ENCODE assay signal across 9 mouse cellular contexts in genomic region chr7:97386806-97387370, GRCm38 (mm10). TPM values are rescaled to one million over a fixed set of nuclear protein-coding genes. Genes with fewer than 3 reads are reported as not detected.
A peak's percentile ranks its signal among the peaks of the same experiment; 100 is the strongest.
DNase-seq lines count a peak whose midpoint lies in the region; TF ChIP-seq lines count a peak whose summit lies in the region.
"Had no signal": no experiment of that assay in that cellular context is flagged by ENCODE, and none has a peak within 500 bp of the region (broad histone marks: within the 10 kb centered on the region; RNA-seq: fewer than 3 reads in every experiment).

No protein-coding gene starts in this region.

- H3K4me3 ChIP-seq in gastrocnemius, adult 2 months = no peak overlapping the region
- H3K4me3 ChIP-seq: lung, embryonic 15.5 days had no signal

- no peak for TF ChIP-seq CTCF in gastrocnemius, adult 2 months (IDR thresholded peaks at IDR 0.05)

- peak overlapping the region; percentile 76 for H3K27ac ChIP-seq in gastrocnemius, adult 2 months
- H3K27ac ChIP-seq: lung, embryonic 15.5 days had no signal

- intact Hi-C loops in gastrocnemius, adult 2 months (cut with DNase I) = no loop called here

- peak; percentile 19 for DNase-seq in NIH3T3 (ENCODE audit: low read depth)
- DNase-seq in brain, embryonic 18.5 days (ENCODE audit: low read depth, low spot score) = peak; percentile 80
- peak; percentile 60 for DNase-seq in gastrocnemius, adult 2 months
- peak; percentile 87 to 92 for DNase-seq in layer of hippocampus, adult 8-10 months (ENCODE audit: low spot score in 2 of 2)
- peak; percentile 70 to 84 for DNase-seq in right cerebral cortex, postnatal 36 days (ENCODE audit: low spot score in 2 of 2)
- no peak for DNase-seq in thymus, postnatal 36 days
- no peak for DNase-seq in ovary, postnatal 10 days (ENCODE audit: low spot score)
- no peak for DNase-seq in kidney, adult 8-10 months

RNA-seq across cellular contexts. Expression of gene Ndufc2, which starts 12.9 kb away (rescaled TPM):
- total RNA-seq in gastrocnemius, adult 2 months (2021) = 100 to 1,000 TPM; 254 to 341 TPM
- total RNA-seq in layer of hippocampus, adult 8-10 months (2022) = 100 to 1,000 TPM; 195 to 233 (median 212) TPM

RNA-seq across cellular contexts. Expression of gene Alg8, which starts 15.5 kb away (rescaled TPM):
- total RNA-seq in gastrocnemius, adult 2 months (2021) = 1 to 10 TPM; 3.1 to 4.7 TPM
- 10 to 100 TPM in 3 of 4 experiments, 1 to 10 TPM in 1; 9.0 to 12.7 (median 11.2) TPM for total RNA-seq in layer of hippocampus, adult 8-10 months (2022)

RNA-seq across cellular contexts. Expression of gene Thrsp, which starts 30.6 kb away (rescaled TPM):
- total RNA-seq in gastrocnemius, adult 2 months (2021) = 10 to 100 TPM; 18.0 to 20.7 TPM
- 10 to 100 TPM; 28.4 to 62.4 (median 39.8) TPM for total RNA-seq in layer of hippocampus, adult 8-10 months (2022)

RNA-seq across cellular contexts. Expression of gene Kctd21, which starts 54.8 kb away (rescaled TPM):
- total RNA-seq in gastrocnemius, adult 2 months (2021) = 1 to 10 TPM; 3.4 to 5.1 TPM
- total RNA-seq in layer of hippocampus, adult 8-10 months (2022) = 10 to 100 TPM; 11.1 to 16.0 (median 13.0) TPM

RNA-seq across cellular contexts. Expression of gene Usp35, which starts 55.1 kb away (rescaled TPM):
- total RNA-seq in gastrocnemius, adult 2 months (2021) = under 1 TPM; 0.45 to 0.64 TPM
- 10 to 100 TPM; 17.7 to 24.2 (median 20.8) TPM for total RNA-seq in layer of hippocampus, adult 8-10 months (2022)

Comparison
In these comparisons a context has a peak if more than half of its experiments do, and no peak if none do; other contexts are left out.
1. DNase-seq: peak in NIH3T3 (single experiment), brain, embryonic 18.5 days (single experiment), gastrocnemius, adult 2 months (single experiment), layer of hippocampus, adult 8-10 months (2 of 2) and right cerebral cortex, postnatal 36 days (2 of 2); none in thymus, postnatal 36 days (0 of 2), ovary, postnatal 10 days (single experiment) and kidney, adult 8-10 months (0 of 2).